Comparison of ENCODE assay signal across 16 mouse cellular contexts in genomic region chr4:151730037-151730759, GRCm38 (mm10).
DNase-seq lines count a peak whose midpoint lies in the region; ATAC-seq and TF ChIP-seq lines count a peak whose summit lies in the region.
"Had no signal": no experiment of that assay in that cellular context is flagged by ENCODE, and none has a peak within 500 bp of the region (broad histone marks: within the 10 kb centered on the region; RNA-seq: fewer than 3 reads in every experiment).

No protein-coding gene starts in this region.

- no peak for TF ChIP-seq EP300 in heart, adult 2 months (IDR thresholded peaks at IDR 0.05; ENCODE audit: insufficient read depth, low read depth, low read length)
- no peak for TF ChIP-seq EP300 in lung, postnatal 0 days (IDR thresholded peaks at IDR 0.05)

- no peak for TF ChIP-seq CTCF in heart, adult 2 months (IDR thresholded peaks at IDR 0.05)
- TF ChIP-seq CTCF in lung, postnatal 0 days (IDR thresholded peaks at IDR 0.05), result no peak

- H3K27me3 ChIP-seq in heart, embryonic 13.5 days (replicated peaks), result no peaks in the 10 kb centered on the region
- H3K27me3 ChIP-seq in heart, adult 2 months (ENCODE audit: control insufficient read depth, insufficient read depth, low read length), result no peaks in the 10 kb centered on the region
- H3K27me3 ChIP-seq in liver, embryonic 13.5 days, result no peaks in the 10 kb centered on the region
- H3K27me3 ChIP-seq in lung, postnatal 0 days (replicated peaks; ENCODE audit: insufficient read depth, low read length), result no peaks in the 10 kb centered on the region
- H3K27me3 ChIP-seq: forebrain, embryonic 12.5 days; midbrain, embryonic 13.5 days; neural tube, embryonic 13.5 days had no signal

- no peak overlapping the region for H3K9ac ChIP-seq in heart, embryonic 13.5 days
- no peak overlapping the region for H3K9ac ChIP-seq in heart, adult 2 months (ENCODE audit: low read depth, low read length)
- peak overlapping the region; percentile 66 for H3K9ac ChIP-seq in liver, embryonic 13.5 days
- no peak overlapping the region for H3K9ac ChIP-seq in lung, postnatal 0 days (replicated peaks; ENCODE audit: low read depth)
- H3K9ac ChIP-seq: forebrain, embryonic 12.5 days; midbrain, embryonic 13.5 days; neural tube, embryonic 13.5 days had no signal

- H3K79me2 ChIP-seq in heart, adult 2 months (replicated peaks; ENCODE audit: control insufficient read depth, insufficient read depth, low read length), result no peaks in the 10 kb centered on the region

- WGBS in heart, embryonic 13.5 days, result 53% methylated on average over 4 of the region's 4 CpGs
- WGBS in heart, adult 2 months, result 72% methylated on average over 4 of the region's 4 CpGs
- 24% methylated on average over 4 of the region's 4 CpGs for WGBS in liver, embryonic 13.5 days (ENCODE audit: insufficient replicate concordance)
- 53% methylated on average over 4 of the region's 4 CpGs for WGBS in lung, postnatal 0 days

- H3K4me1 ChIP-seq in heart, embryonic 13.5 days, result peaks cover 24% of the 10 kb centered on the region
- H3K4me1 ChIP-seq in heart, adult 2 months (ENCODE audit: control insufficient read depth, insufficient read depth, low read length), result no peaks in the 10 kb centered on the region
- H3K4me1 ChIP-seq in liver, embryonic 13.5 days (replicated peaks), result peaks cover 79% of the 10 kb centered on the region
- H3K4me1 ChIP-seq in lung, postnatal 0 days (ENCODE audit: insufficient read depth, low read depth, low read length), result no peaks in the 10 kb centered on the region

- no peaks in the 10 kb centered on the region for H3K36me3 ChIP-seq in heart, embryonic 13.5 days
- no peaks in the 10 kb centered on the region for H3K36me3 ChIP-seq in heart, adult 2 months (ENCODE audit: control insufficient read depth, insufficient read depth, low read length)
- H3K36me3 ChIP-seq in liver, embryonic 13.5 days, result no peaks in the 10 kb centered on the region
- no peaks in the 10 kb centered on the region for H3K36me3 ChIP-seq in lung, postnatal 0 days (ENCODE audit: insufficient read depth, low read length)
- H3K36me3 ChIP-seq: forebrain, embryonic 12.5 days; midbrain, embryonic 13.5 days; neural tube, embryonic 13.5 days had no signal

- H3K27ac ChIP-seq in heart, embryonic 13.5 days (replicated peaks), result no peak overlapping the region
- no peak overlapping the region for H3K27ac ChIP-seq in heart, adult 2 months
- peak overlapping the region; percentile 94 for H3K27ac ChIP-seq in liver, embryonic 13.5 days
- no peak overlapping the region for H3K27ac ChIP-seq in lung, postnatal 0 days (ENCODE audit: low read length)
- H3K27ac ChIP-seq: forebrain, embryonic 12.5 days; midbrain, embryonic 13.5 days; neural tube, embryonic 13.5 days had no signal

- intact Hi-C loops in heart, adult 2 months (cut with DNase I), result no loop called here

- H3K4me3 ChIP-seq in heart, embryonic 13.5 days, result no peak overlapping the region
- H3K4me3 ChIP-seq in heart, adult 2 months, result no peak overlapping the region
- H3K4me3 ChIP-seq in liver, embryonic 13.5 days (replicated peaks), result peak overlapping the region; percentile 8; the same call in 1 of the 2 replicates
- no peak overlapping the region for H3K4me3 ChIP-seq in lung, postnatal 0 days (ENCODE audit: low read depth, low read length)
- H3K4me3 ChIP-seq: forebrain, embryonic 12.5 days; left cerebral cortex, adult 2 months; midbrain, embryonic 13.5 days; neural tube, embryonic 13.5 days had no signal

- no peak for DNase-seq in heart, adult 2 months
- DNase-seq in spleen, postnatal 36 days (ENCODE audit: low spot score in 2 of 2), result peak; percentile 25 to 32
- no peak for DNase-seq in spleen, postnatal 14 days (ENCODE audit: low spot score in 2 of 2)
- DNase-seq in liver, embryonic 13.5 days, result no peak
- DNase-seq in adrenal gland, postnatal 14 days, result no peak
- no peak for DNase-seq in lung, postnatal 0 days (ENCODE audit: low spot score)
- no peak for DNase-seq in layer of hippocampus, adult 11-12 months (ENCODE audit: low spot score)
- DNase-seq: gastrocnemius, postnatal 25 days; kidney, postnatal 10 days; lung, adult 18-20 months; thymus, postnatal 36 days had no signal

- ATAC-seq in heart, embryonic 13.5 days (ENCODE audit: extremely low read depth, insufficient number of reproducible peaks, low FRiP score, low TSS enrichment), result peak; percentile 46; the same call in 1 of the 2 replicates
- peak; percentile 96 for ATAC-seq in liver, embryonic 13.5 days (ENCODE audit: low read depth)
- ATAC-seq in lung, postnatal 0 days, result no peak
- ATAC-seq: midbrain, embryonic 13.5 days had no signal

- TF ChIP-seq POLR2A in heart, adult 2 months (IDR thresholded peaks at IDR 0.05; ENCODE audit: insufficient read depth, low read depth, low read length), result no peak

- H3K4me2 ChIP-seq in heart, embryonic 13.5 days, result no peak overlapping the region
- peak overlapping the region; percentile 52 for H3K4me2 ChIP-seq in liver, embryonic 13.5 days
- H3K4me2 ChIP-seq in lung, postnatal 0 days (replicated peaks; ENCODE audit: low read depth, low read length), result no peak overlapping the region
- H3K4me2 ChIP-seq: forebrain, embryonic 12.5 days; midbrain, embryonic 13.5 days; neural tube, embryonic 13.5 days had no signal

- H3K9me3 ChIP-seq in heart, embryonic 13.5 days, result no peaks in the 10 kb centered on the region
- no peaks in the 10 kb centered on the region for H3K9me3 ChIP-seq in liver, embryonic 13.5 days (replicated peaks)
- H3K9me3 ChIP-seq in lung, postnatal 0 days (ENCODE audit: low read length), result no peaks in the 10 kb centered on the region
- H3K9me3 ChIP-seq: forebrain, embryonic 12.5 days; midbrain, embryonic 13.5 days; neural tube, embryonic 13.5 days had no signal

Comparison
In these comparisons a context has a peak if more than half of its experiments do, and no peak if none do; other contexts are left out.
1. DNase-seq: peak in spleen, postnatal 36 days (2 of 2); none in heart, adult 2 months (0 of 2), spleen, postnatal 14 days (0 of 2), liver, embryonic 13.5 days (single experiment), adrenal gland, postnatal 14 days (single experiment), lung, postnatal 0 days (single experiment) and layer of hippocampus, adult 11-12 months (single experiment).